ENCODE assay signal across 26 mouse cellular contexts in the genomic region with DNA sequence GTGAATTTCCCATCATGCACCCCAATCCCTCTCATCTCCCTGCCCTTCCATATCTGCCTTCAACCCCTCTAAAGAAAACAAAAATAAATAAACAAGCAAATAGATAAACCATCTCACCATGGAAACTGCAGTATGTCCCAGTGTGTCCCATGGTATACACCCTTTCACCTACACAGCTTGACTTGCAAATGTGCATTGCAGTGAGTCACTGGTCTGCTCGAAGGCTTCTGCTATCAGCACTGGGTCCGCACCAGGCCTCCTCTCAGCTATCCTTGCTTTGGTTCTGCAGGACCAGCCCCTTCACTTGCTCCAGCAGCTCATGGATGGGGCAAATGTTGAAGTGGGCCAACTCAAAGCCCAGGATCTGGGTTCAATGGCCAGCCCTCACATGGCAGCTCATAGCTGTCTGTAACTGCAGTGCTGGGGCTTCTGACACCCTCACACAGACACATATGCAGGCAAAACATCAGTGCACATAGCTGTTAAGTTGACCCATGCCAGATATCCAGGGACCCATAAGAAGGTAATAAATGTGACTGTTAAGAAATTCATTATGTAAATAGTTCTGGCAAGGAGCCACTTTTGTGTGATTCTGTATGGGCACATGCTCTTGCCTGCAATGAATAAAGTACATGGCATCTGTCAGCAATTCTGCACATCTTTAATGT.
"Had no signal": no experiment of that assay in that cellular context is flagged by ENCODE, and none has a peak within 500 bp of the region (broad histone marks: within the 10 kb centered on the region; RNA-seq: fewer than 3 reads in every experiment).

No protein-coding gene starts in this region.

- H3K9me3 ChIP-seq: heart, embryonic 13.5 days; heart, embryonic 15.5 days; hindbrain, embryonic 10.5 days; hindbrain, embryonic 12.5 days; hindbrain, embryonic 15.5 days; intestine, embryonic 15.5 days; limb, embryonic 10.5 days; limb, embryonic 12.5 days; liver, embryonic 13.5 days had no signal

- DNase-seq: gastrocnemius, adult 2 months; gastrocnemius, postnatal 10 days; gastrocnemius, postnatal 25 days; heart, adult 2 months; heart, postnatal 4 days; kidney, adult 18-20 months; kidney, adult 8-10 months; kidney, postnatal 10 days; kidney, postnatal 25 days; kidney, postnatal 4 days; liver; liver, embryonic 13.5 days had no signal

- H3K4me1 ChIP-seq: heart, embryonic 13.5 days; heart, embryonic 15.5 days; hindbrain, embryonic 10.5 days; hindbrain, embryonic 12.5 days; hindbrain, embryonic 15.5 days; intestine, embryonic 15.5 days; limb, embryonic 10.5 days; limb, embryonic 12.5 days; liver, embryonic 13.5 days had no signal

- H3K27me3 ChIP-seq: heart, embryonic 13.5 days; heart, embryonic 15.5 days; hindbrain, embryonic 12.5 days; hindbrain, embryonic 15.5 days; intestine, embryonic 15.5 days; limb, embryonic 12.5 days; liver, embryonic 13.5 days had no signal

- ATAC-seq: inflammation-experienced regulatory T-cells, adult 6 months; intestine, embryonic 15.5 days; intestine, postnatal 0 days had no signal

- H3K27ac ChIP-seq: gastrocnemius, adult 2 months; heart, adult 2 months; heart, embryonic 13.5 days; heart, embryonic 15.5 days; hindbrain, embryonic 10.5 days; hindbrain, embryonic 12.5 days; hindbrain, embryonic 15.5 days; intestine, embryonic 15.5 days; layer of hippocampus, adult 2 months; left cerebral cortex, adult 2 months; limb, embryonic 10.5 days; limb, embryonic 12.5 days; liver, embryonic 13.5 days had no signal

- H3K36me3 ChIP-seq: heart, embryonic 13.5 days; heart, embryonic 15.5 days; hindbrain, embryonic 10.5 days; hindbrain, embryonic 12.5 days; hindbrain, embryonic 15.5 days; intestine, embryonic 15.5 days; limb, embryonic 10.5 days; limb, embryonic 12.5 days; liver, embryonic 13.5 days had no signal

- H3K4me2 ChIP-seq: heart, embryonic 11.5 days; heart, embryonic 13.5 days; heart, embryonic 15.5 days; hindbrain, embryonic 12.5 days; hindbrain, embryonic 15.5 days; intestine, embryonic 15.5 days; limb, embryonic 12.5 days; liver, embryonic 11.5 days; liver, embryonic 13.5 days had no signal

- H3K9ac ChIP-seq: heart, embryonic 13.5 days; heart, embryonic 15.5 days; hindbrain, embryonic 12.5 days; hindbrain, embryonic 15.5 days; intestine, embryonic 15.5 days; limb, embryonic 12.5 days; liver, embryonic 13.5 days had no signal

- H3K4me3 ChIP-seq: gastrocnemius, adult 2 months; heart, adult 2 months; heart, embryonic 13.5 days; heart, embryonic 15.5 days; hindbrain, embryonic 10.5 days; hindbrain, embryonic 12.5 days; hindbrain, embryonic 15.5 days; intestine, embryonic 15.5 days; layer of hippocampus, adult 2 months; left cerebral cortex, adult 2 months; limb, embryonic 10.5 days; limb, embryonic 12.5 days; liver, embryonic 13.5 days had no signal
